Mouse (Mus musculus): ENCODE measurements around the gene Gpx8. TPM values are rescaled to one million over a fixed set of nuclear protein-coding genes. Genes with fewer than 3 reads are reported as not detected.

Gene Gpx8
- total and polyA plus RNA-seq, 3 experiments: not detected

DNA sequence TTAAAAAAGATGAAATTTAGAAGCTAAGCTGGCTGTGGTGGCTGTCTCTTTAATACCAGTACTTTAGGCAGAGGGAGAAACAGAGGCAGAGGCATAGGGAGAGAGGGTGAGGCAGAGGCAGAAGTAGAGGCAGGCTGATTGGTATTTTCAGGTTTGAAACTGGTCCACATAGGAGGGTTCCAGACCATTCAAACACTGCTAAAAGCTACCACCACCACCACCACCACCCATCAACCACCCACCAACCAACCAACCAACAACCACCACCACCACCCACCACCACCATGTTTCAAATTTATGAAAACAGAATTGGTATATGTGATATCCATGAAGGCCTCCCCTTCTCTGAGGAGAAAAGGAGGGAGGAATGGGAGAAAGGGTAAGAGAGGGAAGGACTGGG is 13.4 kb downstream of the Gpx8 start:
- no peaks in the 10 kb centered on the region for H3K9me3 ChIP-seq (replicated peaks; ENCODE audit: insufficient read depth, low read length)
- H3K4me1 ChIP-seq (ENCODE audit: control insufficient read depth in 1 of 2, insufficient read depth in 2 of 2, low read length in 2 of 2): peaks cover 0 to 4% of the 10 kb centered on the region in 2 experiments; a peak in 1 of 4 replicates
- H3K27ac ChIP-seq (ENCODE audit: control insufficient read depth, low read depth, low read length): no peak overlapping the region
- H3K36me3 ChIP-seq (ENCODE audit: control insufficient read depth in 1 of 2, insufficient read depth in 2 of 2, low read length in 2 of 2): no peaks in the 10 kb centered on the region; a peak in 1 of 4 replicates
- TF ChIP-seq ZNF384 (IDR thresholded peaks at IDR 0.05; ENCODE audit: low read depth, low read length): no peak
- no peak overlapping the region for H3K4me3 ChIP-seq (ENCODE audit: control insufficient read depth in 1 of 2, insufficient read depth in 1 of 2, low read depth in 2 of 2, low read length in 2 of 2)
- no peak for DNase-seq (ENCODE audit: low read depth, low spot score)
- H3K79me2 ChIP-seq (ENCODE audit: control insufficient read depth, insufficient read depth, low read length, poor library complexity): no peaks in the 10 kb centered on the region
- H3K27me3 ChIP-seq (ENCODE audit: control insufficient read depth in 1 of 2, insufficient read depth in 2 of 2, low read length in 2 of 2): no peaks in the 10 kb centered on the region; a peak in 1 of 4 replicates
- no peak overlapping the region for H3K9ac ChIP-seq (ENCODE audit: control insufficient read depth, low read depth, low read length, poor library complexity, severe bottlenecking)

DNA sequence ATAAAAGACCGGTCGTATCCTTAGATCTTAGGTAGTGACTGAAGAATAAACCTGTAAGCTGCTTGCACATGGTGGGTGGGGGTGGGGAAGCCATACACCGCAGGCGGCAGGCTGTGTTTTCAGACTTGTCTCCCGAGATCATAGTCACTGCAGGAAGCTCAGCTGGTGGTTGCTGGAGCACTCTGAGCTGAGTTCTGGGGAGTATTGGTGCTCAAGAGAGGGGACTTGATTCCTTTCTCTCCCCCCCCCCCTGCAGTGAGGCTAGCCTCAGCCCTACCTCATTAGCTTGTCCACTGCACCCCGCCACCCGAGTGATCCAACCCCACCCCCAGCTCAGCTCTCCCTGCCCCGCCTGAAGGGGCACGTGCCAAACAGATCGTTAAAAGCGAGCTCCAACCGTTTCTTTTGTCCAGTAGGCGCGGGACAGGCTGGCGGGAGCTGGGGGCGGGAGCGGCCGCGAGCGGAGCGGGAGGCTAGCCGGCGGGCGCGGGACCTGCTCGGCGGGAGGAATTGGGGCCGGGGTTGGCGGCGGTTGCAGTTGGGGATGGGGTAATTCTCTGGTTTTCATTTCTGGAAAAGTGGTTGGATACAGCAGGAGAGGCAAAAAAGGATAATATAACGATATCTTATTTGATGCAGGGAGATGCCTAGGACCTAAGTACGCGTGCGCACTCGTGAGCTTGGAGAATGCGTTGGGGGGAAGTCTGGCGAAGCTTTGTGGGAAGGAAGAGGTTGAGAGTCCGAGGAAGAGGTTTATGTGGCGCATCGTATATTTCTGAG is 14.2 kb downstream of the Gpx8 start:
- Histone ChIP-seq H3K9ac (ENCODE audit: control insufficient read depth, low read depth, low read length, poor library complexity, severe bottlenecking) (no peak overlapping the region), H3K4me3 (ENCODE audit: control insufficient read depth in 1 of 2, insufficient read depth in 1 of 2, low read depth in 2 of 2, low read length in 2 of 2) (no peak overlapping the region), H3K4me1 (ENCODE audit: control insufficient read depth in 1 of 2, insufficient read depth in 2 of 2, low read length in 2 of 2) (peaks cover 0 to 4% of the 10 kb centered on the region in 2 experiments; a peak in 1 of 4 replicates), H3K79me2 (ENCODE audit: control insufficient read depth, insufficient read depth, low read length, poor library complexity) (no peaks in the 10 kb centered on the region), H3K27ac (ENCODE audit: control insufficient read depth, low read depth, low read length) (no peak overlapping the region), H3K9me3 (replicated peaks; ENCODE audit: insufficient read depth, low read length) (no peaks in the 10 kb centered on the region), H3K36me3 (ENCODE audit: control insufficient read depth in 1 of 2, insufficient read depth in 2 of 2, low read length in 2 of 2) (no peaks in the 10 kb centered on the region; a peak in 1 of 4 replicates), H3K27me3 (ENCODE audit: control insufficient read depth in 1 of 2, insufficient read depth in 2 of 2, low read length in 2 of 2) (no peaks in the 10 kb centered on the region; a peak in 1 of 4 replicates)
- DNase-seq (ENCODE audit: low read depth, low spot score): no peak
- TF ChIP-seq MAFK (IDR thresholded peaks at IDR 0.05; ENCODE audit: borderline replicate concordance, low read depth, low read length): no peak
- TF ChIP-seq ELF1 (IDR thresholded peaks at IDR 0.05; ENCODE audit: low read depth, low read length): no peak
- TF ChIP-seq ZMIZ1 (IDR thresholded peaks at IDR 0.05; ENCODE audit: low read depth, low read length): no peak
- no peak for TF ChIP-seq ZNF384 (IDR thresholded peaks at IDR 0.05; ENCODE audit: low read depth, low read length)
- TF ChIP-seq MYB (IDR thresholded peaks at IDR 0.05; ENCODE audit: low read depth, low read length): no peak
- TF ChIP-seq MAZ (IDR thresholded peaks at IDR 0.05; ENCODE audit: low read depth, low read length): no peak

DNA sequence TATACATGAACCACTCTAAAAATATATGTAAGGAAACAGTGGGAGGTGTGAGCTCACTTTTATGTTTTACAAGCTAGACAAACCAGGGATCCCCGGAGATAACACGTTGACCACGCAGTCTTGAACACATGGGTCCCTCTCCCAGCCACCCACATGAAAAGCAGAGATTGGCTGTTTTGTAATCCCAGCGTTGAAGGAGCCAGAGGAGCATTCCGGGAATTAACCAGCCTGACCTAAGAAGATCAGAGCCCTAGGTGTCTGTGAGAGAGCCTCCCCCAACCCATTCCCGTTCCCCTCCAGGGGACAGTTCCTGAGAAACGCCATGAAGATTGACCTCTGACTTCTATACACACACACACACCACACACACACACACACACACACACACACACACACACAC is 14.9 kb downstream of the Gpx8 start:
- Histone ChIP-seq H3K36me3 (ENCODE audit: control insufficient read depth in 1 of 2, insufficient read depth in 2 of 2, low read length in 2 of 2) (no peaks in the 10 kb centered on the region; a peak in 1 of 4 replicates), H3K4me3 (ENCODE audit: control insufficient read depth in 1 of 2, insufficient read depth in 1 of 2, low read depth in 2 of 2, low read length in 2 of 2) (no peak overlapping the region), H3K79me2 (ENCODE audit: control insufficient read depth, insufficient read depth, low read length, poor library complexity) (no peaks in the 10 kb centered on the region), H3K9ac (ENCODE audit: control insufficient read depth, low read depth, low read length, poor library complexity, severe bottlenecking) (no peak overlapping the region), H3K4me1 (ENCODE audit: control insufficient read depth in 1 of 2, insufficient read depth in 2 of 2, low read length in 2 of 2) (peaks cover 0 to 4% of the 10 kb centered on the region in 2 experiments; a peak in 1 of 4 replicates), H3K27ac (ENCODE audit: control insufficient read depth, low read depth, low read length) (no peak overlapping the region), H3K9me3 (replicated peaks; ENCODE audit: insufficient read depth, low read length) (no peaks in the 10 kb centered on the region), H3K27me3 (ENCODE audit: control insufficient read depth in 1 of 2, insufficient read depth in 2 of 2, low read length in 2 of 2) (peaks cover 0 to under 1% of the 10 kb centered on the region in 2 experiments; a peak in 1 of 4 replicates)
- no peak for DNase-seq (ENCODE audit: low read depth, low spot score)
- no peak for TF ChIP-seq HCFC1 (IDR thresholded peaks at IDR 0.05; ENCODE audit: low read depth, low read length)
- TF ChIP-seq UBTF (IDR thresholded peaks at IDR 0.05; ENCODE audit: borderline replicate concordance, insufficient read depth, low read depth, low read length): no peak
- no peak for TF ChIP-seq GATA1 (IDR thresholded peaks at IDR 0.05; ENCODE audit: low read depth, low read length)
- no peak for TF ChIP-seq ZKSCAN1 (IDR thresholded peaks at IDR 0.05; ENCODE audit: low read depth, low read length)
- no peak for TF ChIP-seq BHLHE40 (IDR thresholded peaks at IDR 0.05; ENCODE audit: borderline replicate concordance, low read depth, low read length)

All from MEL (cell line).